Mouse (Mus musculus) olfactory bulb, adult 2 months (tissue): Measurements from ENCODE around the gene Npm1. TPM values are rescaled to one million over a fixed set of nuclear protein-coding genes. Genes with fewer than 3 reads are reported as not detected.

Experiments used
- H3K27ac ChIP-seq: fragments of 200-500 bp; 2 replicates; pipeline ENCODE4 v1.5.1; 2012; ENCODE audit warnings: low read depth, low read length; ENCODE audit not compliant: insufficient read depth
- H3K4me1 ChIP-seq: fragments of 200-500 bp; 2 replicates; pipeline ENCODE4 v1.6.1; 2012; ENCODE audit warnings: low read length; ENCODE audit not compliant: control insufficient read depth, insufficient read depth
- H3K4me3 ChIP-seq: fragments of 200-500 bp; 2 replicates; pipeline ENCODE4 v1.5.1; 2012; ENCODE audit warnings: mild to moderate bottlenecking, low read depth, low read length, moderate library complexity; ENCODE audit not compliant: insufficient read depth
- CTCF ChIP-seq: fragments of 200-500 bp; IDR thresholded peaks from 2 replicates; pipeline ENCODE4 v1.5.1; 2012; ENCODE audit warnings: low read depth, mild to moderate bottlenecking, low read length, moderate library complexity; ENCODE audit not compliant: insufficient read depth
- POLR2A ChIP-seq: fragments of 200-500 bp; IDR thresholded peaks from 2 replicates; pipeline ENCODE4 v1.6.1; 2012; ENCODE audit warnings: mild to moderate bottlenecking, low read depth, low read length, moderate library complexity; ENCODE audit not compliant: insufficient read depth
- WGBS: fragments of 180-500 bp; shearing (Covaris S2); methylation state at CpG from one replicate; pipeline ENCODE4 v1.1.7; 2018; 5-methylcytosine and 5-hydroxymethylcytosine counted together
- polyA plus RNA-seq: library from polyadenylated mRNA; stranded (reverse); fragments of >200 nt; gene quantifications from 2 replicates; pipeline ENCODE4 v1.2.4, GENCODE M21; 2012; ENCODE audit warnings: low replicate concordance; ENCODE audit not compliant: missing spikeins, insufficient read depth, insufficient read length

Npm1 gene
- polyA plus RNA-seq, 1 experiment = 551 TPM

GRCm38 (mm10) chr11:33150364-33150763 is 12.6 kb downstream of the Npm1 start:
- Histone ChIP-seq H3K27ac (no peak overlapping the region), H3K4me1 (peaks cover 21% of the 10 kb centered on the region), H3K4me3 (no peak overlapping the region)
- no peak for TF ChIP-seq CTCF
- TF ChIP-seq POLR2A = no peak

DNA sequence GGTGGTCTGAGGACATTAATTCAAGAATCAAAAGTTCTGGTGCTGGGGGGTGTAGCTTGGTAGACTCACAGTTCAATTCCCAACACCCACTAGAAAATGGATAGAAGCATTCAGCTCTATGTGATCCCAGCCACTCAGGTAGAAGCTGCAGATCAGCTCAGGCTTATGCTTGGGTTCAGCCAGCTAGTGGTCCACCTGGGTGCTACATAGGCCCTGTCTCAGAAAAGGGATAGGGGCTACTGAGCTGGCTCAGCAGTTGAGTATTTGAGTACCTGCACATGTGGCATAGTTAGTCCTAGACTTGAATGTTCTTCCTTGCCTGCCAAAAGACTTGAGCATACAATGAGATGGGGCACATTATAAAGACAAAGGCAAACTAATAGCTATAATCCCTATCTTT is 13.6 kb downstream of the Npm1 start:
- TF ChIP-seq POLR2A (no peak), CTCF (no peak)
- Histone ChIP-seq H3K27ac (no peak overlapping the region), H3K4me1 (peaks cover 21% of the 10 kb centered on the region), H3K4me3 (no peak overlapping the region)

GRCm38 (mm10) chr11:33149088-33149436 is 13.9 kb downstream of the Npm1 start:
- WGBS = 45% methylated on average over 3 of the region's 3 CpGs
- no peak for TF ChIP-seq POLR2A
- no peak for TF ChIP-seq CTCF
- peaks cover 21% of the 10 kb centered on the region for H3K4me1 ChIP-seq

GRCm38 (mm10) chr11:33148338-33149087 is 14.5 kb downstream of the Npm1 start:
- no peak; the same call in 1 of the 2 replicates for TF ChIP-seq POLR2A
- peak; percentile 67 for TF ChIP-seq CTCF
- H3K4me1 ChIP-seq = peaks cover 21% of the 10 kb centered on the region
- peak overlapping the region; percentile 61 for H3K4me3 ChIP-seq
- no peak overlapping the region for H3K27ac ChIP-seq
- WGBS = 14% methylated on average over 23 of the region's 23 CpGs

More at GRCm38 (mm10) chr11:33149088-33149436, 13.9 kb downstream of the Npm1 start:
- Histone ChIP-seq H3K27ac (no peak overlapping the region), H3K4me3 (no peak overlapping the region)

GRCm38 (mm10) chr11:33147572-33148337 is 15.3 kb downstream of the Npm1 start:
- under 1% methylated on average over 68 of the region's 85 CpGs for WGBS
- TF ChIP-seq CTCF = no peak
- no peak for TF ChIP-seq POLR2A
- H3K4me3 ChIP-seq = peak overlapping the region; percentile 61
- no peak overlapping the region for H3K27ac ChIP-seq
- H3K4me1 ChIP-seq = peaks cover 21% of the 10 kb centered on the region

GRCm38 (mm10) chr11:33147171-33147571 is 15.8 kb downstream of the Npm1 start, which contains the start of gene Fgf18:
Gene Fgf18 (minus strand): TSS chr11:33147400.
- Histone ChIP-seq H3K4me1 (peaks cover 21% of the 10 kb centered on the region), H3K4me3 (peak within 1 kb of the TSS; percentile 61), H3K27ac (no peak within 1 kb of the TSS)
- WGBS = 1% methylated on average over 52 of the region's 53 CpGs
- TF ChIP-seq POLR2A (no peak), CTCF (no peak)

DNA sequence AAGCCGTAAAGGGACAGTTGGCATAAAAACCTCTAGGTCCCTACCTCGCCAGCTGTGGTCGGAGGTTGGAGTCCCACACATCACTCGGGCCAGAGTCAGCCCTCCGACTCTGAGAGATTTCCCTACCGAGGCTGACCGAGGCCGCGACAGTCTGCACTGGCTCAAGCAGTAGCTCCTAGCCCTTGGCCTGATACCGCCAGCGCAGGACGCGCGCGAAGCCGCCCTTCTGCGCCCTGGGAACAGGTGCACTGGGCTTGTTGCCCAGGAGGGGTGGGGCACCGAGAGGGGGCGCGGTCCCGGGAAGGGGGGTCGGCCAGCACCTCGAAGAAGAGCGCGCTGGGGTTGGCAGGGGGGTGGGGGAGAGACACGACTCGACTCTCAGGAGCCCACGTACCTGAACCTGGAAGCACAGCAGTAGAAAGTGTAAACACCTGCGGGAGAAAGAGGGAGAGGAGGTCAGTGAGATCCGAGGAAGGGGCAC is 16.3 kb downstream of the Npm1 start:
- peak overlapping the region; percentile 61 for H3K4me3 ChIP-seq
- TF ChIP-seq CTCF (no peak), POLR2A (no peak)
- no peak overlapping the region for H3K27ac ChIP-seq
- WGBS = under 1% methylated on average over 30 of the region's 30 CpGs
- peaks cover 21% of the 10 kb centered on the region for H3K4me1 ChIP-seq

DNA sequence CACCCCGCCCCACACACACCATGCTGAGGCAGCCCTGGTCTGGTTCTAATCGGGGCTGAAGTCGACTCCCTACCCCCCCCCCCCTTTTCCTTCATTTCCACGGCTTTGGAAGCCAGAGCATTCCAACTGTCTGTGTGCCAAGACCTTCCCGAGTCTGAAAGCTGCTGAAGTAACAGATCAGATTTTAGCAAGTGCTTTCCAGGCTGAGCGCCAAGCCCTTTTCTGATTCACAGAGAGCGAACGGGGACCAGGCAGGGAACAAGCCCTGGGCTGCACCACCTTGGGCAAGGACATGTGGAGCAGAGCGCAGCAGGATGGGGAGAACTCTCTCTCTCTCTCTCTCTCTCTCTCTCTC is 16.9 kb downstream of the Npm1 start:
- TF ChIP-seq CTCF (no peak), POLR2A (no peak)
- Histone ChIP-seq H3K27ac (no peak overlapping the region), H3K4me3 (no peak overlapping the region), H3K4me1 (peaks cover 21% of the 10 kb centered on the region)
- 2% methylated on average over 9 of the region's 9 CpGs for WGBS
